In genomic region chr9:91368946-91369292, GRCm38 (mm10) we compare ENCODE assay signal across 18 mouse cellular contexts. TPM values are rescaled to one million over a fixed set of nuclear protein-coding genes. Genes with fewer than 3 reads are reported as not detected.
DNase-seq lines count a peak whose midpoint lies in the region; ATAC-seq and TF ChIP-seq lines count a peak whose summit lies in the region.
"Had no signal": no experiment of that assay in that cellular context is flagged by ENCODE, and none has a peak within 500 bp of the region (broad histone marks: within the 10 kb centered on the region; RNA-seq: fewer than 3 reads in every experiment).

No protein-coding gene starts in this region.

- no peak overlapping the region for H3K4me2 ChIP-seq in limb, embryonic 11.5 days (ENCODE audit: low read depth, severe bottlenecking)
- H3K4me2 ChIP-seq in forebrain, postnatal 0 days (ENCODE audit: low read depth): peak overlapping the region; percentile 26
- peak overlapping the region; percentile 27 for H3K4me2 ChIP-seq in midbrain, embryonic 11.5 days
- peak overlapping the region; percentile 45 for H3K4me2 ChIP-seq in neural tube, embryonic 15.5 days
- H3K4me2 ChIP-seq: heart, embryonic 13.5 days; liver, embryonic 11.5 days had no signal

- peaks cover 89% of the 10 kb centered on the region for H3K27me3 ChIP-seq in limb, embryonic 11.5 days (ENCODE audit: control insufficient read depth, insufficient read depth, low read length)
- H3K27me3 ChIP-seq in limb, embryonic 10.5 days (ENCODE audit: low read depth, poor library complexity, severe bottlenecking): peaks cover 100% of the 10 kb centered on the region
- H3K27me3 ChIP-seq in forebrain, postnatal 0 days (ENCODE audit: insufficient read depth, low read length): peaks cover 49% of the 10 kb centered on the region
- H3K27me3 ChIP-seq in midbrain, embryonic 11.5 days (ENCODE audit: control insufficient read depth, insufficient read depth, low read length): peaks cover 78% of the 10 kb centered on the region
- peaks cover 41% of the 10 kb centered on the region for H3K27me3 ChIP-seq in neural tube, embryonic 15.5 days (replicated peaks)

- 4% methylated on average over 13 of the region's 13 CpGs for WGBS in limb, embryonic 11.5 days
- 2% methylated on average over 13 of the region's 13 CpGs for WGBS in limb, embryonic 10.5 days
- 36% methylated on average over 13 of the region's 13 CpGs for WGBS in forebrain, postnatal 0 days
- WGBS in midbrain, embryonic 11.5 days: 5% methylated on average over 13 of the region's 13 CpGs
- WGBS in neural tube, embryonic 15.5 days: 8% methylated on average over 13 of the region's 13 CpGs

- DNase-seq in limb, embryonic 11.5 days (ENCODE audit: low spot score): peak; percentile 26
- no peak for DNase-seq in limb, embryonic 10.5 days (ENCODE audit: low spot score)
- DNase-seq in forebrain, postnatal 0 days: no peak
- no peak for DNase-seq in midbrain, embryonic 11.5 days (ENCODE audit: low spot score, missing footprints)
- DNase-seq in frontal cortex, postnatal 10 days (ENCODE audit: low spot score in 2 of 2): no peak
- no peak for DNase-seq in thymus, postnatal 0 days (ENCODE audit: low spot score)
- DNase-seq in adrenal gland, postnatal 10 days: no peak
- DNase-seq: adrenal gland, postnatal 36 days; embryo, embryonic 11 days; kidney, adult 9 months had no signal

- ATAC-seq in limb, embryonic 11.5 days (ENCODE audit: insufficient number of reproducible peaks, low FRiP score, low TSS enrichment, low read depth): no peak
- no peak for ATAC-seq in forebrain, postnatal 0 days
- ATAC-seq in midbrain, embryonic 11.5 days (ENCODE audit: low FRiP score): no peak
- no peak for ATAC-seq in neural tube, embryonic 15.5 days (ENCODE audit: low FRiP score)

- no peaks in the 10 kb centered on the region for H3K9me3 ChIP-seq in limb, embryonic 11.5 days (ENCODE audit: control insufficient read depth, low read length)
- H3K9me3 ChIP-seq in limb, embryonic 10.5 days (replicated peaks): no peaks in the 10 kb centered on the region
- no peaks in the 10 kb centered on the region for H3K9me3 ChIP-seq in forebrain, postnatal 0 days (ENCODE audit: low read length)
- no peaks in the 10 kb centered on the region for H3K9me3 ChIP-seq in midbrain, embryonic 11.5 days (ENCODE audit: control insufficient read depth, low read length)
- no peaks in the 10 kb centered on the region for H3K9me3 ChIP-seq in neural tube, embryonic 15.5 days (replicated peaks)
- H3K9me3 ChIP-seq: heart, embryonic 13.5 days had no signal

- no peaks in the 10 kb centered on the region for H3K4me1 ChIP-seq in limb, embryonic 11.5 days (ENCODE audit: control insufficient read depth, insufficient read depth, low read length)
- peaks cover 10% of the 10 kb centered on the region for H3K4me1 ChIP-seq in limb, embryonic 10.5 days
- no peaks in the 10 kb centered on the region for H3K4me1 ChIP-seq in forebrain, postnatal 0 days (ENCODE audit: insufficient read depth)
- H3K4me1 ChIP-seq in midbrain, embryonic 11.5 days (ENCODE audit: control insufficient read depth, insufficient read depth, low read length): no peaks in the 10 kb centered on the region
- H3K4me1 ChIP-seq in neural tube, embryonic 15.5 days: peaks cover 10% of the 10 kb centered on the region

- no peak overlapping the region for H3K9ac ChIP-seq in limb, embryonic 11.5 days (ENCODE audit: low read length)
- no peak overlapping the region for H3K9ac ChIP-seq in forebrain, postnatal 0 days
- peak overlapping the region; percentile 73 for H3K9ac ChIP-seq in midbrain, embryonic 11.5 days (ENCODE audit: low read length)
- H3K9ac ChIP-seq in neural tube, embryonic 15.5 days (replicated peaks): 0 out of 2 replicates have a peak overlapping the region, but pooled peaks have one; percentile 26
- H3K9ac ChIP-seq: heart, embryonic 13.5 days had no signal

- no peaks in the 10 kb centered on the region for H3K36me3 ChIP-seq in limb, embryonic 11.5 days (ENCODE audit: control insufficient read depth, insufficient read depth, low read length)
- H3K36me3 ChIP-seq in limb, embryonic 10.5 days: no peaks in the 10 kb centered on the region
- no peaks in the 10 kb centered on the region for H3K36me3 ChIP-seq in forebrain, postnatal 0 days (ENCODE audit: insufficient read depth)
- H3K36me3 ChIP-seq in midbrain, embryonic 11.5 days (ENCODE audit: control insufficient read depth, insufficient read depth, low read length): no peaks in the 10 kb centered on the region
- no peaks in the 10 kb centered on the region for H3K36me3 ChIP-seq in neural tube, embryonic 15.5 days
- H3K36me3 ChIP-seq: heart, embryonic 13.5 days had no signal

- H3K4me3 ChIP-seq in limb, embryonic 11.5 days (ENCODE audit: low read depth, low read length): no peak overlapping the region
- no peak overlapping the region for H3K4me3 ChIP-seq in limb, embryonic 10.5 days
- H3K4me3 ChIP-seq in forebrain, postnatal 0 days (ENCODE audit: low read depth, low read length): peak overlapping the region; percentile 13
- H3K4me3 ChIP-seq in midbrain, embryonic 11.5 days (ENCODE audit: low read depth, low read length): peak overlapping the region; percentile 30
- H3K4me3 ChIP-seq in neural tube, embryonic 15.5 days (replicated peaks): peak overlapping the region; percentile 34
- H3K4me3 ChIP-seq: heart, embryonic 13.5 days had no signal

- no peak overlapping the region for H3K27ac ChIP-seq in limb, embryonic 11.5 days (replicated peaks; ENCODE audit: low read depth, low read length)
- no peak overlapping the region for H3K27ac ChIP-seq in limb, embryonic 10.5 days
- peak overlapping the region; percentile 62 for H3K27ac ChIP-seq in forebrain, postnatal 0 days (ENCODE audit: low read depth, low read length)
- peak overlapping the region; percentile 63 for H3K27ac ChIP-seq in midbrain, embryonic 11.5 days (ENCODE audit: low read depth, low read length)
- H3K27ac ChIP-seq in neural tube, embryonic 15.5 days (replicated peaks): peak overlapping the region; percentile 95
- H3K27ac ChIP-seq: heart, embryonic 13.5 days; layer of hippocampus, adult 2 months had no signal

- no peak for TF ChIP-seq CTCF in forebrain, postnatal 0 days (IDR thresholded peaks at IDR 0.05; ENCODE audit: low read depth)

RNA-seq across cellular contexts. Expression of gene Zic1, which starts 3.3 kb away (rescaled TPM):
- polyA plus RNA-seq in limb, embryonic 11.5 days (2014; fragmentation: Nextera tagmentation; extraction: Ambion mirVana): 0.18 and 0.27 TPM in 2 replicates
- polyA plus RNA-seq in limb, embryonic 10.5 days (2016; fragmentation: Nextera tagmentation; extraction: Ambion mirVana): 0.05 and 0.06 TPM in 2 replicates
- 65.4 and 127 TPM in 2 replicates for total RNA-seq in forebrain, postnatal 0 days (2014; rRNA removed)
- 4.4 and 8.9 TPM in 2 replicates for polyA plus RNA-seq in forebrain, postnatal 0 days (2015; fragmentation: Nextera tagmentation; extraction: Ambion mirVana)
- polyA plus RNA-seq in midbrain, embryonic 11.5 days (2014; fragmentation: Nextera tagmentation; extraction: Ambion mirVana): 13.7 and 14.8 TPM in 2 replicates
- polyA plus RNA-seq in neural tube, embryonic 15.5 days (2015; fragmentation: Nextera tagmentation; extraction: Ambion mirVana): 9.7 and 13.2 TPM in 2 replicates
- polyA plus RNA-seq in thymus, postnatal 0 days (2015; fragmentation: Nextera tagmentation; extraction: Ambion mirVana): not detected in 2 replicates
- under 1 TPM; 0.18 to 0.51 TPM for total RNA-seq in adrenal gland, postnatal 10 days (2021)
- total RNA-seq: adrenal gland, postnatal 36 days; hematopoietic stem cell, adult 5-6 weeks; neutrophil, adult 5-6 weeks had no signal
- polyA plus RNA-seq: heart, embryonic 13.5 days; lung, embryonic 16.5 days had no signal

RNA-seq across cellular contexts. Expression of gene Zic4, which starts 6.7 kb away (rescaled TPM):
- polyA plus RNA-seq in limb, embryonic 11.5 days (2014; fragmentation: Nextera tagmentation; extraction: Ambion mirVana): 0.34 and 0.37 TPM in 2 replicates
- polyA plus RNA-seq in limb, embryonic 10.5 days (2016; fragmentation: Nextera tagmentation; extraction: Ambion mirVana): 0.05 and 0.24 TPM in 2 replicates
- total RNA-seq in forebrain, postnatal 0 days (2014; rRNA removed): 44.3 and 99.2 TPM in 2 replicates
- 24.7 and 48.1 TPM in 2 replicates for polyA plus RNA-seq in forebrain, postnatal 0 days (2015; fragmentation: Nextera tagmentation; extraction: Ambion mirVana)
- polyA plus RNA-seq in midbrain, embryonic 11.5 days (2014; fragmentation: Nextera tagmentation; extraction: Ambion mirVana): 41.7 and 42.5 TPM in 2 replicates
- polyA plus RNA-seq in neural tube, embryonic 15.5 days (2015; fragmentation: Nextera tagmentation; extraction: Ambion mirVana): 28.3 and 44.9 TPM in 2 replicates
- polyA plus RNA-seq in thymus, postnatal 0 days (2015; fragmentation: Nextera tagmentation; extraction: Ambion mirVana): not detected in 2 replicates
- total RNA-seq in adrenal gland, postnatal 10 days (2021): not detected
- total RNA-seq: adrenal gland, postnatal 36 days; ES-E14; hematopoietic stem cell, adult 5-6 weeks; neutrophil, adult 5-6 weeks had no signal
- polyA plus RNA-seq: heart, embryonic 13.5 days; liver, embryonic 11.5 days; lung, embryonic 16.5 days had no signal

Comparison
In these comparisons a context has a peak if more than half of its experiments do, and no peak if none do; other contexts are left out.
1. H3K27ac ChIP-seq: peak in forebrain, postnatal 0 days (single experiment), midbrain, embryonic 11.5 days (single experiment) and neural tube, embryonic 15.5 days (single experiment); none in limb, embryonic 11.5 days (single experiment) and limb, embryonic 10.5 days (single experiment).
2. H3K4me3 ChIP-seq: peak in forebrain, postnatal 0 days (single experiment), midbrain, embryonic 11.5 days (single experiment) and neural tube, embryonic 15.5 days (single experiment); none in limb, embryonic 11.5 days (single experiment) and limb, embryonic 10.5 days (single experiment).
3. H3K9ac ChIP-seq: peak in midbrain, embryonic 11.5 days (single experiment) and neural tube, embryonic 15.5 days (single experiment); none in limb, embryonic 11.5 days (single experiment) and forebrain, postnatal 0 days (single experiment).
4. RNA of gene Zic4, which starts 6.7 kb away (polyA plus RNA-seq): 24.7 to 48.1 TPM in forebrain, postnatal 0 days, 28.3 to 44.9 TPM in neural tube, embryonic 15.5 days and 41.7 to 42.5 TPM in midbrain, embryonic 11.5 days; 0.34 to 0.37 TPM in limb, embryonic 11.5 days, 0.05 to 0.24 TPM in limb, embryonic 10.5 days and not detected in thymus, postnatal 0 days; every median in the first group is over 10 times any median in the second.